Mouse (Mus musculus): ENCODE measurements around the gene Pkp4. TPM values are rescaled to one million over a fixed set of nuclear protein-coding genes. Genes with fewer than 3 reads are reported as not detected.

The Pkp4 gene
- 14.0 and 17.7 TPM in 2 replicates for polyA plus RNA-seq (2014; fragmentation: Nextera tagmentation; extraction: Ambion mirVana)

- Histone ChIP-seq H3K9ac (ENCODE audit: low read depth, low read length) (peak within 1 kb of the TSS; percentile 87), H3K4me2 (peak within 1 kb of the TSS; percentile 82), H3K27me3 (replicated peaks; ENCODE audit: control insufficient read depth, insufficient read depth, low read length) (no peaks in the 10 kb centered on the region), H3K4me3 (ENCODE audit: low read depth, low read length) (peak within 1 kb of the TSS; percentile 88), H3K4me1 (replicated peaks; ENCODE audit: control insufficient read depth, insufficient read depth, low read length) (peaks cover 7% of the 10 kb centered on the region), H3K36me3 (ENCODE audit: control insufficient read depth, insufficient read depth, low read length) (no peaks in the 10 kb centered on the region), H3K9me3 (ENCODE audit: control insufficient read depth, low read length) (no peaks in the 10 kb centered on the region), H3K27ac (ENCODE audit: low read depth, low read length) (peak within 1 kb of the TSS; percentile 78)
- ATAC-seq (replicated peaks; ENCODE audit: low FRiP score) (peak; percentile 98), DNase-seq (ENCODE audit: low spot score) (peak; percentile 84)
- under 1% methylated on average over 35 of the region's 37 CpGs for WGBS
These were observed at the start of gene Pkp4, which contains the start of gene Ccdc148 for GRCm38 (mm10) chr2:59160605-59160963. Pkp4 (plus strand) TSS chr2:59160850. Ccdc148 (minus strand) TSS chr2:59160683.

- Histone ChIP-seq H3K9me3 (ENCODE audit: control insufficient read depth, low read length) (no peaks in the 10 kb centered on the region), H3K27me3 (replicated peaks; ENCODE audit: control insufficient read depth, insufficient read depth, low read length) (no peaks in the 10 kb centered on the region), H3K4me2 (no peak overlapping the region), H3K4me3 (ENCODE audit: low read depth, low read length) (no peak overlapping the region), H3K4me1 (replicated peaks; ENCODE audit: control insufficient read depth, insufficient read depth, low read length) (no peaks in the 10 kb centered on the region), H3K9ac (ENCODE audit: low read depth, low read length) (no peak overlapping the region), H3K36me3 (ENCODE audit: control insufficient read depth, insufficient read depth, low read length) (no peaks in the 10 kb centered on the region), H3K27ac (ENCODE audit: low read depth, low read length) (no peak overlapping the region)
- DNase-seq (ENCODE audit: low spot score) (no peak), ATAC-seq (replicated peaks; ENCODE audit: low FRiP score) (no peak)
- WGBS: 60% methylated on average over 7 of the region's 7 CpGs
These were observed 31.6 kb upstream of the Pkp4 start for GRCm38 (mm10) chr2:59129023-59129422.

- H3K4me2 ChIP-seq: no peak overlapping the region
- no peaks in the 10 kb centered on the region for H3K27me3 ChIP-seq (replicated peaks; ENCODE audit: control insufficient read depth, insufficient read depth, low read length)
- no peak overlapping the region for H3K9ac ChIP-seq (ENCODE audit: low read depth, low read length)
- DNase-seq (ENCODE audit: low spot score) (no peak), ATAC-seq (replicated peaks; ENCODE audit: low FRiP score) (no peak)
- H3K4me1 ChIP-seq (replicated peaks; ENCODE audit: control insufficient read depth, insufficient read depth, low read length): no peaks in the 10 kb centered on the region
- no peaks in the 10 kb centered on the region for H3K36me3 ChIP-seq (ENCODE audit: control insufficient read depth, insufficient read depth, low read length)
- no peak overlapping the region for H3K27ac ChIP-seq (ENCODE audit: low read depth, low read length)
- no peak overlapping the region for H3K4me3 ChIP-seq (ENCODE audit: low read depth, low read length)
- H3K9me3 ChIP-seq (ENCODE audit: control insufficient read depth, low read length): no peaks in the 10 kb centered on the region
- 83% methylated on average over 8 of the region's 8 CpGs for WGBS
These were observed 30.8 kb upstream of the Pkp4 start for GRCm38 (mm10) chr2:59129821-59130220.

GRCm38 (mm10) chr2:59131044-59131443 is 29.6 kb upstream of the Pkp4 start:
- Histone ChIP-seq H3K27ac (ENCODE audit: low read depth, low read length) (no peak overlapping the region), H3K27me3 (replicated peaks; ENCODE audit: control insufficient read depth, insufficient read depth, low read length) (no peaks in the 10 kb centered on the region), H3K4me2 (no peak overlapping the region), H3K4me1 (replicated peaks; ENCODE audit: control insufficient read depth, insufficient read depth, low read length) (no peaks in the 10 kb centered on the region), H3K4me3 (ENCODE audit: low read depth, low read length) (no peak overlapping the region), H3K9ac (ENCODE audit: low read depth, low read length) (no peak overlapping the region), H3K9me3 (ENCODE audit: control insufficient read depth, low read length) (no peaks in the 10 kb centered on the region), H3K36me3 (ENCODE audit: control insufficient read depth, insufficient read depth, low read length) (no peaks in the 10 kb centered on the region)
- ATAC-seq (replicated peaks; ENCODE audit: low FRiP score): no peak
- DNase-seq (ENCODE audit: low spot score): no peak
- WGBS: 81% methylated on average over 8 of the region's 8 CpGs

- H3K4me1 ChIP-seq (replicated peaks; ENCODE audit: control insufficient read depth, insufficient read depth, low read length): no peaks in the 10 kb centered on the region
- DNase-seq (ENCODE audit: low spot score) (no peak), ATAC-seq (replicated peaks; ENCODE audit: low FRiP score) (no peak)
- H3K9ac ChIP-seq (ENCODE audit: low read depth, low read length): no peak overlapping the region
- H3K27me3 ChIP-seq (replicated peaks; ENCODE audit: control insufficient read depth, insufficient read depth, low read length): no peaks in the 10 kb centered on the region
- H3K27ac ChIP-seq (ENCODE audit: low read depth, low read length): no peak overlapping the region
- no peak overlapping the region for H3K4me3 ChIP-seq (ENCODE audit: low read depth, low read length)
- no peak overlapping the region for H3K4me2 ChIP-seq
- no peaks in the 10 kb centered on the region for H3K9me3 ChIP-seq (ENCODE audit: control insufficient read depth, low read length)
- H3K36me3 ChIP-seq (ENCODE audit: control insufficient read depth, insufficient read depth, low read length): no peaks in the 10 kb centered on the region
These were observed 5.2 kb upstream of the Pkp4 start for GRCm38 (mm10) chr2:59155428-59155827.

- Histone ChIP-seq H3K9ac (ENCODE audit: low read depth, low read length) (no peak overlapping the region), H3K4me1 (replicated peaks; ENCODE audit: control insufficient read depth, insufficient read depth, low read length) (peaks cover 7% of the 10 kb centered on the region), H3K27ac (ENCODE audit: low read depth, low read length) (no peak overlapping the region), H3K4me3 (ENCODE audit: low read depth, low read length) (no peak overlapping the region), H3K4me2 (no peak overlapping the region), H3K36me3 (ENCODE audit: control insufficient read depth, insufficient read depth, low read length) (no peaks in the 10 kb centered on the region), H3K27me3 (replicated peaks; ENCODE audit: control insufficient read depth, insufficient read depth, low read length) (no peaks in the 10 kb centered on the region), H3K9me3 (ENCODE audit: control insufficient read depth, low read length) (no peaks in the 10 kb centered on the region)
- ATAC-seq (replicated peaks; ENCODE audit: low FRiP score) (no peak), DNase-seq (ENCODE audit: low spot score) (no peak)
- 57% methylated on average over 2 of the region's 2 CpGs for WGBS
These were observed 2.5 kb upstream of the Pkp4 start for GRCm38 (mm10) chr2:59158117-59158516.

GRCm38 (mm10) chr2:59159961-59160604 is 567 bp upstream of the Pkp4 start:
- Histone ChIP-seq H3K4me3 (ENCODE audit: low read depth, low read length) (peak overlapping the region; percentile 88), H3K4me2 (peak overlapping the region; percentile 82), H3K36me3 (ENCODE audit: control insufficient read depth, insufficient read depth, low read length) (no peaks in the 10 kb centered on the region), H3K9ac (ENCODE audit: low read depth, low read length) (no peak overlapping the region), H3K27ac (ENCODE audit: low read depth, low read length) (no peak overlapping the region), H3K4me1 (replicated peaks; ENCODE audit: control insufficient read depth, insufficient read depth, low read length) (peaks cover 7% of the 10 kb centered on the region), H3K9me3 (ENCODE audit: control insufficient read depth, low read length) (no peaks in the 10 kb centered on the region), H3K27me3 (replicated peaks; ENCODE audit: control insufficient read depth, insufficient read depth, low read length) (no peaks in the 10 kb centered on the region)
- no peak for ATAC-seq (replicated peaks; ENCODE audit: low FRiP score)
- 1% methylated on average over 16 of the region's 16 CpGs for WGBS
- DNase-seq (ENCODE audit: low spot score): no peak

- WGBS: under 1% methylated on average over 51 of the region's 58 CpGs
- no peaks in the 10 kb centered on the region for H3K27me3 ChIP-seq (replicated peaks; ENCODE audit: control insufficient read depth, insufficient read depth, low read length)
- H3K4me3 ChIP-seq (ENCODE audit: low read depth, low read length): peak overlapping the region; percentile 88
- no peak for DNase-seq (ENCODE audit: low spot score)
- ATAC-seq (replicated peaks; ENCODE audit: low FRiP score): peak; percentile 46
- H3K36me3 ChIP-seq (ENCODE audit: control insufficient read depth, insufficient read depth, low read length): no peaks in the 10 kb centered on the region
- peaks cover 7% of the 10 kb centered on the region for H3K4me1 ChIP-seq (replicated peaks; ENCODE audit: control insufficient read depth, insufficient read depth, low read length)
- H3K9me3 ChIP-seq (ENCODE audit: control insufficient read depth, low read length): no peaks in the 10 kb centered on the region
- peak overlapping the region; percentile 87 for H3K9ac ChIP-seq (ENCODE audit: low read depth, low read length)
- H3K4me2 ChIP-seq: peak overlapping the region; percentile 82
- peak overlapping the region; percentile 78 for H3K27ac ChIP-seq (ENCODE audit: low read depth, low read length)
These were observed 381 bp downstream of the Pkp4 start for GRCm38 (mm10) chr2:59161021-59161440.
